Mouse (Mus musculus) left cerebral cortex, adult 8-10 months (tissue): ENCODE measurements around the gene Galns. TPM values are rescaled to one million over a fixed set of nuclear protein-coding genes. Genes with fewer than 3 reads are reported as not detected.

Source experiments
- DNase-seq, 2 experiments: peaks; one replicate each; pipeline ENCODE4 v3.0.0; 2022; ENCODE audit warnings: low spot score in 2 of 2
- microRNA-seq, 2 experiments: library from miRNA; unstranded; fragments of <30 nt; microRNA quantifications; one replicate each; pipeline ENCODE4 v1.2.0; 2022
- total RNA-seq, 4 experiments: library from RNA; stranded (reverse); gene quantifications; 2 replicates each; pipeline ENCODE4 v1.2.4; 2022

The Galns gene
- total RNA-seq, 4 experiments from 2014 or later = 9.3 to 11.5 (median 10.9) TPM

GRCm38 (mm10) chr8:122546066-122546755, 65.1 kb downstream of the Galns start:
- no peak for DNase-seq

GRCm38 (mm10) chr8:122544138-122544537, 67.1 kb downstream of the Galns start:
- DNase-seq = no peak

GRCm38 (mm10) chr8:122538310-122539076, 72.8 kb downstream of the Galns start:
- no peak for DNase-seq

GRCm38 (mm10) chr8:122537812-122538211, 73.5 kb downstream of the Galns start:
- no peak for DNase-seq

- no peak for DNase-seq
Observed at GRCm38 (mm10) chr8:122537033-122537432, 74.2 kb downstream of the Galns start.

- DNase-seq = no peak
Observed at GRCm38 (mm10) chr8:122531312-122531711, 80.0 kb downstream of the Galns start.

GRCm38 (mm10) chr8:122529159-122529558, 82.1 kb downstream of the Galns start:
- DNase-seq = no peak

Small RNAs within 50 kb of the gene (microRNA-seq; reads per million reads assigned to microRNA genes)
- gene Mir6396 = 0 reads per million in 2 experiments

Other genes starting within 250 kb of the Galns start
- gene Zc3h18, start 234.9 kb downstream of the Galns start, total RNA-seq = 10 to 100 TPM; 38.8 to 41.1 (median 40.4) TPM
- not detected for gene Il17c, start 189.4 kb downstream of the Galns start, total RNA-seq
- gene Cyba, start 178.5 kb downstream of the Galns start, total RNA-seq = 10 to 100 TPM in 3 of 4 experiments, 1 to 10 TPM in 1; 9.7 to 38.7 (median 16.8) TPM
- gene Mvd, start 168.0 kb downstream of the Galns start, total RNA-seq = 10 to 100 TPM; 22.5 to 32.0 (median 29.1) TPM
- under 1 TPM; 0.59 to 0.80 (median 0.75) TPM for gene Snai3, start 150.7 kb downstream of the Galns start, total RNA-seq
- gene Rnf166, start 135.4 kb downstream of the Galns start, total RNA-seq = 10 to 100 TPM; 33.2 to 39.7 (median 37.7) TPM
- 10 to 100 TPM; 21.3 to 27.5 (median 22.6) TPM for gene Ctu2, start 135.3 kb downstream of the Galns start, total RNA-seq
- gene Piezo1, start 60.1 kb downstream of the Galns start, total RNA-seq = 1 to 10 TPM; 5.6 to 6.7 (median 6.1) TPM
- gene Cdt1, start 43.4 kb downstream of the Galns start, total RNA-seq = 1 to 10 TPM; 4.1 to 5.0 (median 4.4) TPM
- gene Aprt, start 34.6 kb downstream of the Galns start, total RNA-seq = 10 to 100 TPM; 52.8 to 60.2 (median 57.6) TPM
- gene Trappc2l, start 177 bp upstream of the Galns start, total RNA-seq = 10 to 100 TPM; 73.8 to 84.5 (median 76.0) TPM
- gene Pabpn1l, start 11.3 kb upstream of the Galns start, total RNA-seq = not detected
- gene Cbfa2t3, start 87.6 kb upstream of the Galns start, total RNA-seq = 10 to 100 TPM; 21.6 to 26.5 (median 24.1) TPM
- 10 to 100 TPM; 22.7 to 28.2 (median 26.1) TPM for gene Acsf3, start 164.0 kb upstream of the Galns start, total RNA-seq
- gene Cdh15, start 236.5 kb upstream of the Galns start, total RNA-seq = 1 to 10 TPM in 3 of 4 experiments, under 1 TPM in 1; 0.62 to 1.2 (median 1.1) TPM